Mouse (Mus musculus) cerebellum, postnatal 4 days (tissue): ENCODE results near the gene Slc35e3.

ENCODE experiments used
- DNase-seq, 2 experiments: peaks; one replicate each; pipeline ENCODE4 v3.0.0; 2022; ENCODE audit warnings: low spot score in 2 of 2, mixed read lengths in 1 of 2

The Slc35e3 gene

DNA sequence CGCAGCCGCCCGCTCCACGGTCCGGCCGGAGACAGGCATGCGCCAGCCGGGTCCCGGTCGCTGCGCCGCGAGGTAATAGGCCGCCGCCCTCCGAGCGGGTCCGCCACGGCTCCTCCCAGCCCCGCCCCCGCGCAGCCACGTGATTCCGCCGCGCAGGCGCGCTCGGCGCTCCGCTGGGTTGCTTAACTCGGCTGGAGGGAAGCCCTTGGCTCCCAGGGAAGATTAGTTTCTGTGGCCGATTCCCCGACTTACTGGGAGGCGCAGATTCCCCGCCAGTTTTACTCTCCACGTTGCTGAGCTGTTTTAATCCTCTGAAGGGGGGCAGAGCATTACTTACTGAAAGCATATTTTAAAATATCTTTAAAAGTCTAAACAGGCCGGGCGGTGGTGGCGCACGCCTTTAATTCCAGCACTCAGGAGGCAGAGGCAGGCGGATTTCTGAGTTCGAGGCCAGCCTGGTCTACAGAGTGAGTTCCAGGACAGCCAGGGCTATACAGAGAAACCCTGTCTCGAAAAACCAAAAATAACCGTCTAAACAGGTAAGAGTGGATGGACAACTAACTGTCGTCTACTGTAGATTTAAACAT, at the start of gene Slc35e3:
Gene Slc35e3 (minus strand): TSS at position 69 of the 587 bp plus-strand sequence.
- DNase-seq = peak; percentile 92 to 94

DNA sequence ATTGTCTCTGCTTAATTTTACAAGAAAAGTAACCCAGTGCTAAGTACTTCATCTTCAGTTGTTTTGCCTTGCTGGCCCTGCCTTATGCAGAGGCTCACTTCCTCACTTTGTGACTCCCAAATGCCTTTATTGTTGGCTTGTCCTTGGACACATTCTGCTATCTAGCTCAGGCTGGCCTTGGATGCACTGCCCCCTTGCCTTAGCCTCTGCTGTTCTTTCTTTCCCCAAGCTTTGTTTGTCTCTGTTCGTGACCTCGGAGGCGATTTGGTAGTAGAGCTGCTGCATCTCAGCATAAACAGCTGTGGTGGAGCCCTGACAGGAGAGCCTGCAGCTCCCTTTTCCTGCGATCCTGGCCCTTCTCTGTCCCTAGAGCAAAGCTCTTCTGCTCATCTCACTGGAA, 49.0 kb upstream of the Slc35e3 start:
- DNase-seq = no peak

DNA sequence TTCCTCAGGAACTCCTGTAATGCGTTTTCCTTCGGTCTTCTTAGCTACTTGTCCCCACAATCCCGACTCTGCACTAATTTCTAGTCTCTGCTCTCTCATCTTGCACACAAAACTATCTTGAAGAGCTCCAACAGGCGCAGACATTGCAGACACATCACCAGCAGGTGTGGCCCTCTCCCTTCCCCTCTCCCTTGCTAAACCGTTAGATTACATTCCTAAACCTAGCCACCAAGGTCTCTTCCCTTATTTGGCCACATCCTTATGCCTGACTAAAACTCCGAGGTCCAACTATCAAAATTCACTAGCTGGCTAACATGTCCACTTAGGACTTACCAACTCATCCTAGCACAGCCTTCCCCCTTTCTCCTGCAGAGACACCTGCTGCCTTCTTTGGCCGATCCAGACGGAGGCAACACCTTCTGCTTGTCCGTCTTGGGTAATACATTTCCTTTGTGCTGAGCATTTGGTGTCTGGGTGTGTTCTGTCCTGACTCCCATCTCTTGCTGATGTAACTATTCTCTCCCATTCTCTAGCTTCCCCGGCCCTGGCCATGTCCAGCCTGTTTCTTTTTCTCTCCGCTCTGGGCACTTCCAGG, 47.4 kb upstream of the Slc35e3 start:
- peak in 1 of 2 experiments; percentile 13 for DNase-seq

DNA sequence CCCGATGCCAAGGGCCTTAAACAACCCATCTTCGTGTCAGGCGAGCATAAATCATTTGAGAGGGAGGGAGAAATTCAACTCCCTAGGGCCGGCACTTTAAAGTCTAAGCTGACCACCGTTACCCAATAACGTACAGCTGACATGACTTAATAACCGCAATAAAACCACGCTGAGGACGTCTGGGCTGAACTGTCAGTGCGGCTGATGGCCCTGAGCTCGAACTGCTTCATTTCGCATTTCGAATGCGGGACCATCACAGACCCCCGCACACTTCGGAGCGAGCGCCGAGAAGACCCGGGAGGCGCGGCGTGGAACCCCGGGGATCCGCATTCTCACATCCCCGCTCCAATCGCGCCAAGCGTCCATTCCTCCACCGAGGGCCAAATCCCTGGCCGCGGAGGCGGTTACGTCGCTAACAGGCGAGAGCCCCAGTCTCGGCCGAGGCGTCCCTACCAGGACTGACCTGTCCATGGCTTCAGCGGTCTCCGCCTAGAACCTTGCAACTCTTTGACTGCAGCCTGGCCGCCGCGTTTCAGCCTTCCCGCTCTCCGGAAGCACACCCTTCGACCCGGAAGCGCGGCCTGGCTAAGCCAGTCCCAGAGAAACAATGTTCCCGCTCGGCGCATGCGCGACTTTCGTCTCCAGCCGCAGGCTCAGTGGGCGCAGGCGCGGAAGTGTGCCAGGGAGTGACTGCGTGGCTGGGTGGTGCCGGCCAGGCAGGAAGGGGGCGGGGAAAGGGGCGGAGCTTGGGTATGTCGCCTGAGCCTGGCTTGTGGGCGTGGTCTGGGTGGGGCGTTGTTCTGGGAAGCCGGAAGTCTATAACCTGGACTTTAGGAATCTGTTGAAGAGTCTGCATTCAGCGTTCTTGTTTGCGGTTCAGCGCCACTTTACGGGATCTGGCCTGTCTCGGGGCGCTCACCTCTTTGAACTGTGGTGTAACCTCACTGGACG, 46.3 kb upstream of the Slc35e3 start, which contains the start of gene Nup107:
Gene Nup107 (minus strand): TSS at position 565 of the 951 bp plus-strand sequence.
- peak; percentile 100 for DNase-seq

DNA sequence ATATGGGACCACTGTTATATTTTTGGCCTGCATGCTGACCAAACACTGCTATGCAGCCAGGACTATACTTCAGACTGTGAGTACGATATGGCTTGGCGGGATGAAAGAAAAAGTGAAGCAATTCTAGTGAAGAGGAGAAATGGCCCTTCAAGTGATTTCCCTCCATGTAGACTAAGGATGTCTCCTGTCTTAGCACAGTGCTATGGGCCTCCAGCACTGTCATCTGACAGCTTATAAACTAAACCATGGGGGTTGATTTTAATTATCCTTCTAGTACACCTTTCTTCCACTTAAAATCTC, 45.0 kb upstream of the Slc35e3 start:
- DNase-seq = no peak

DNA sequence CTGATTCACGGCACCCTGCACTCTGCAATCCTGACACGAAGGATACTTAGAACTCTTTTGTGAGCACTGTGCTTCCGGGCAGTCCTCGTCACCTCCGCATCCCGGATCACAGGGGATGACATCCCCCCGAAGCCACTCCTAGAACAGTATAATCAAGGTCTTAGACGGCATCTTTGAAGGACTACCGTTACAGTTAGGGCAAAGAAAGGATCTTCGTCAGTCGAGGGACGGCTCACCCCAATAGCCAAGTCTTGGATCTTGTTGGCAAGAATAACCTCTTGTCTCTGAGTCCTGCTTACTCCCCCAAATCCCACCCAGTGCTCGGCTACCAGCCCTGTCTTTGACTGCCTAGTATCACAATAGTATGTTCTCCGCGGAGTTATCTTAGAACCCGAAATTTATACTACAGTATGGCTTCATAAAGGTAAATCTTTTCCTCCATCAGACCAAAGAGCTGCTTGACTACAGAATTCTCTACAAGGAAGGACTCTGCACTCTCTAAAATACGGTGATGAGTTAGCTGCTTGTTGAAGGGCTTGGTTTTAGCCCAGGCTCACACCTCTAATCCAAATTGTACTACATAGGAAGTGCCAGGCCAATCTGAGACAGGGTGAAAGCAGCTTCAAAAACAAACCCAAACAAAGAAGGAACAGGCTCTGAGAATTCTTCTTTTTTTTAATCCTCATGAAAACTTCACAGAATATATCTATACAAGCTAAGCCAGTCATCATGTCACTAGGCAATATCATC, 44.4 kb upstream of the Slc35e3 start:
- no peak for DNase-seq

DNA sequence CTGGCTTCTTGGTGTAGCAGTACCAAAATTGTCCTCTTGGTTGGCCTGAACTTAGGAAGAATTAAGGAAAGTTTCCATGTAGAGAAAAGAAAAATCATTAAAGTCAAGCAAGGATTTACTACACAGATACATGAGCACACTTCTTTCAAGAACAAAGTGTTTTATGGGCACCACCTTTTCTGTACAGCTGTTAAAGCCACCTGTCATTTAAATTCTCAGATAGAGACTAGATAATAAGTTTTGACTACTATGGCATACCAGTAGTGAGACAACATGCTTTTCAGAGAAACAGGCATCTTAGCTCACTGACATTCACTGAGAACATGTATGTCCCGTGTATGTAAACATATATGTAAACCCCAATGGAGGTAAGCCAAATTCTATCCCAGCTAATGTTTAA, 43.8 kb upstream of the Slc35e3 start:
- no peak for DNase-seq

DNA sequence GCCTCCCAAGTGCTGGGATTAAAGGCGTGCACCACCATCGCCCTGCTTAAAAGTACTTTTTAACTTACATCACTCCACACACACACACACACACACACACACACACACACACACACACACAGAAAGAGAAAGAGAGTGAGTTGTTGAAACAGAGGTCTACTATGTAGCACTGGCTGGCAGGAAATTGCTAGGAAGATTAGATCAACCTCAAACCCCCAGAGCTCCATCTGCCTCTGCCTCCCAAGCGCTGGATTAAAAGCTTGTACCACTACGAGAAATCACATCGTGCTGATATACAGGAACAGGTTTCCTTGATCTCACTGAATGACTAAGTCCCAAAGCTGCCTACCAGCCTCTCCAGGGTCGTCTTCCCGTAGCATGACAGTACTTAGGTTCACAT, 38.5 kb upstream of the Slc35e3 start:
- DNase-seq = no peak

DNA sequence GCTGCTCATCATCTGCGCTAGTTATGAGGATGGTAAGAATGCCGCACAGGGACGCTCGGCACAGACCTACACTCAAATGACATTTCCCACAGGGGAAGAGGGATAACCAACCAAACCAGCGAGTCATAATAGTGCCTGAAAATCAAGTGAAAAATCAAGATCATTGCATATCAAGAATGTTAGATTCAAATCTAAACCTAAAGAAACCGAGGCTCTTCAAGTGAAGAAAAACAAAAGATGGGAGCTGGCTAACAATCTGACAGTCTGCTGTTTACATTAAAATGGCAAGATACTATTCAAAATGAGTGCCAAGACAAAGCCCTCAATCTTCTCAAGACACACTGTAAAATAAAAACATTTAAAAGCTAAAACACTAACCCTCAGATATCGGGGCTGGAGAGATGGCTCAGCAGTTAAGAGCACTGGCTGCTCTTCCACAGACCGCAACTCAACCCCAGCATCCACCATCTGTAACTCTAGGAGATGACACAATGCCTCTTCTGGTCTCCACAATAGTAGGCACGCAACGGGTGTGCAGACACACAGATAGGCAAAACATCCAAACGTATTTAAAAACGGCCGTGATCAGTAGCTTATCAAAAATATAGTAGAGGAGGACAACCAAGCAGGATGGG, 37.7 kb upstream of the Slc35e3 start:
- DNase-seq = no peak

DNA sequence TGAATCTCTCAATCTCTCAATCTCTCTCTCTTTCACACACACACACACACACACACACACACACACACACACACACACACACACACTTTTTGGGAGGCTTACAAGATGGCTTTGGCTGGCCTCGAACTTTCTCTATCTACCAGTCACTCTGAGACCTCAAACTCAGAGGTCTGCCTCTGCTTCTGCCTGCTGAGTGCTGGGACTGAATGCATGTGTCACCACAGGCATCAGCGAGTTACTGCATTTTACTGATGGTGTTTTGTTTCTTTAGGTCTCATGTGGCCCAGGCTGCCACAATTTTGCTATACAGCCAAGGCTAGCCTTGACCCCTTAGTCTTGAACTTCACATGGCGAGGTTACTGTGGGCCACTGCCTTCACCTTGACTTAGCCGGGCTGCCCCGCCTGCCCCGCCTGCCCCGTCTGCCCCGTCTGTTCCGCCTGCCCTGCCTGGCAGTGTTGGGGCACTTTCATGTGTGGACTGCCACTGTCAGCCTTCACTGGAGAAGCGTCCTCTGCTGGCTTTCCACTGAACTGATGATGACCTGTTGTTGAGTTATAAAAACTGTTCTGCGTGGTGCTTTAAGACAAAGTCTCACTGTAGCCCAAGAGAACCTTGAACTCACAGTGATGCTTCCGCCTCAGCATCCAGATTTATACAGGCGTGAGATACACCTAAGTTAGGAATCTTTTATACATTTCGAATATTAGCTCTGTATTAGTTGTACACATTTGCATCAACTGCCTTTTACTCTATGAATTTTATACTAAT, 36.5 kb upstream of the Slc35e3 start:
- no peak for DNase-seq

DNA sequence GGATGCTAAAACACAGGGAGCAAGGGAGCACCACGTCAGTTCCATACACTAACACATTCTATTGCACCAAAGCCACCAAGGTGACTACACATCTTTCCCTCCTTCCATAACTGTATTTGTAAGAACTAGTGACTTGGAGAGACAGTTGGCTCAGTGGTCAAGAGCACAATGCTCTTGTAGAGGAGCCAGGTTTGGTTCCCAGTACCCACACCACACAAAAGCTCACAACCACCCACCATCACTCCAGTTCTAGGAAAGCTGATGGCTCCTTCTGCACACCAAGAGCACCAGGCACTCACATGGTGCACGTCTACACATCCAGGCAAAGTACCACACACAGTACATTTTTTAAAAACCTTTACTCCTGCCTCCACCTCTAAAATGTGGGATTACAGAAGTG, 35.9 kb upstream of the Slc35e3 start:
- no peak for DNase-seq

DNA sequence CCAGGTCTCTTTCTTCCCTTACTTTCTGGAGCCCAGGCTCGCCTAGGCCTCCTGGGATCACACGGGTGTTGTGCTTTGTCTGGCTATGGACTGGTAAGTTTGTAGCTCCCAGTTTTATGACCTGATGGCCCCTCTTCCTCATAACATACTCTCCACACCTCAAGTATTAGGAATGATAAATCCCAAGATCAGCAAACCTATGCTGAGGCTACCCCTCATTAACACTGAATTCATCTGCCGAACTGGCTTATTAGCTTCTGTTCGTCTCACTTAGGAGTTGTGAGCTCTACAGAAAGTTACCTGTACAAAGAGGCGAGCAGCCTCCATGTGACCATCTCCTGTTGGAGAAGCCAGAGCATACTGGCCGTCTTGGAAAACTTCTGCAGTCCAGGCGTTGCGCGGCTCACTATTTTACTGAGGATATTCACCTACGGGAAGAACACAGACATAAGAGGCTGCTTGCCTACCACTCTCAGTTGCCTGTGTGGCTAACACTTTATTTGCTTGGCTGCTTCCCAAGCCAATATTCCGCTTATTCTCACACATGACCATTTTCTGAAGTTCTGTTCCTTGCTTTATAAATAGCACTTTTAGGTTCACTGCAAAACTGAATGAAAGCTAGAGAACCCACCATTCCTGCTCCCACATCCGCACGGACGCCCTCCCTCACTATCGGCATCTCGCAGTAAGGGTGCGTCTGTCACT, 35.0 kb upstream of the Slc35e3 start:
- no peak for DNase-seq

DNA sequence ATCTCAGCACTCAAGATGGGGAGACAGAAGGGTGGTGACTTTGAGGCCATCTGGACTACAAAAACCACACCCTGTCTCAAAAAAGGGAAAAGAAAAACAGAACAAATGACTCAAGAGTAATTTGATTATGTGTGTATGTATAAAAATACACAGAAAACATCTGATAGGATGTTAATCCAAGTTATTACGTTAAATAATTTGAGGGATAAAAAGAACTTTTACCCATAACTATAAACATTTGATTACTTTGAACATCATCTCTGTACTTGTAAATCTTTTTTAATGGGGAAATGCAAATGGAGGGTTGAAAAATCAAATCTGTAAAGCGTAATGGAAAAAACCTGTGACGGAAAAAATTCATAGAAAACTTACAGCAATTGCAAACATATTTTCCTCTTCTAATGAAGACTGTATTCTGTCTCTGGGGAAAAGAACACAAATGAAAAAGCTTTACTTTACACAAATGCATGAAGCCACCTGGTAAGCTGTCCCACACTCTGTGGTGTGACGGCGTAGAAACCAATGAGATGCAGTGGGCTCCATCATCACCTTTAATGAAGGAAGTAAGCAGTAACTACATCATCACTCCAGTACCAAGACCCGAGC, 34.2 kb upstream of the Slc35e3 start:
- no peak for DNase-seq

DNA sequence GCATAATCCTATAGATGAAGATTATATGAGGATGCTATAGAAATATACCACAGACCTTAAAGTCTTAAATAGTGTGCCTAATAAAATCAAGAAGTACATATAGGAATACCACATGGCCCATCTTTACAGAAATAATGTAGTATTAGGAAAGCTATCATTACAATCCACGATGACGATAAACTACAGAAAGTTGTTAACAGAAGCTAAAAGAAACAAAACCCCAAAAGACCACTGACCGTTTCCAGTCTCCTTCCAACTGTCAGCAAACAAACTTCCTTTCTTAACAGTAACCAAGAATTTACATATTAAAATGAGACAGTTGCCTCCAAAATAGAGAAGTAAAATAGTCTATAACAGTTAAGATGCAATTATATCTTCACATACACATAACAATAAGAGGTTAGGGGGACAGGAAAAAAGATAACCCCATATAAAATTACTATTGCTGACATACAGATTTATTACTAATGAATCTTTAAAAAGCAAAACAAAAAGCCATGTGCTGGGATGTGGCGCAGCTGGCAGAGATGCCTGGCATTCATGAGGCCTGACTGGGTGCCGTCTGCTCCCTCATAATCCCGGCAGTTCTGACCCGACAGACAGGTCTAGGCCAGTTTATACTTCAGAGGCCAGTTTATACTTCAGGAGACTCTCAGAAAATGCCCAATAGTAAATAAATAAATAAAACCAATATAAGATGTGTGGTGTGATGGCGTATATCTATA, 33.6 kb upstream of the Slc35e3 start:
- DNase-seq = no peak

DNA sequence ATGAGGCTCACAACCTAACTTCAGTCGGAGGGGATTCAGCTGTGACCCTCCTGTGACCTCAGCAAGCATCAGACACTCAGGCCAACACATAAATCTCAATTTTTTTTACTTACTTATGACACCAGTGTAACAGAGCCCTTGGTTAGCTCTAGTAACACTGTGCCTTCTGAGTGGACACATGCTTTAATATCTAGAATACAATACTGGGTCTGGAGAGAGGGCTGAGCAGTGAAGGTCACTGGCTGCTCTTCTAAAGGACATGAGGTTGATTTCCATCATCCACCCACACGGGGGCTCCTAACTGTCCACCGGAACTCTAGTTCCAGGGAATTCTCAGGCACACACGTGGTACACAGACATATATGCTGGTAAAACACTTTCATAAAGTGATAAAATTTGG, 32.8 kb upstream of the Slc35e3 start:
- DNase-seq = no peak

DNA sequence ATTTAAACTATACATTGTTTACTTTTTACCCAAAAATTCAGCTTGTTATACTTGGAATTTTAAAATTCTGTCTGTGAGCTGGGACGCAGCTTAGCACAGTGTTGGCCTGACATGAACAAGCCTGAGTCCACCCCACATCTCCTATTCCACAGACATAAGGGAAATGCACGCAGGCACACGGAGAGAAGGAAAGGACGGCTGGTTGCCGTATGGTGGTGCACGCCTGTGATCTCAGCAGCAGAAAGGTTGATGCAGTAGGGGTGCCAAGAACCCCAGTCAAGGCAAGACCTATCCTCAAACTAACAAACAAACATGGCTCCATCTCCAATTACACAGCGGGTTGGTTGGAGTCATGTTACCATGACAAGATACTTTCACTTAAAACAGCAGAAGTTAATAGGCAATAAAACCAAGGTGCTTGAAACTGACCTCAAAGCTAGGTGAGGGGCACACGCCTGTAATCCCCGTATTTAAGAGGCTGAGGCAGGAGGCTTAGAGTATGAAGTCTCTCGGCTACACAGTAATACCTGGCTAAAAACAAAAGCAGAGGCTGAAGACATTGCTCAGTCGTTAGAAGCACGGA, 32.3 kb upstream of the Slc35e3 start:
- DNase-seq = no peak

DNA sequence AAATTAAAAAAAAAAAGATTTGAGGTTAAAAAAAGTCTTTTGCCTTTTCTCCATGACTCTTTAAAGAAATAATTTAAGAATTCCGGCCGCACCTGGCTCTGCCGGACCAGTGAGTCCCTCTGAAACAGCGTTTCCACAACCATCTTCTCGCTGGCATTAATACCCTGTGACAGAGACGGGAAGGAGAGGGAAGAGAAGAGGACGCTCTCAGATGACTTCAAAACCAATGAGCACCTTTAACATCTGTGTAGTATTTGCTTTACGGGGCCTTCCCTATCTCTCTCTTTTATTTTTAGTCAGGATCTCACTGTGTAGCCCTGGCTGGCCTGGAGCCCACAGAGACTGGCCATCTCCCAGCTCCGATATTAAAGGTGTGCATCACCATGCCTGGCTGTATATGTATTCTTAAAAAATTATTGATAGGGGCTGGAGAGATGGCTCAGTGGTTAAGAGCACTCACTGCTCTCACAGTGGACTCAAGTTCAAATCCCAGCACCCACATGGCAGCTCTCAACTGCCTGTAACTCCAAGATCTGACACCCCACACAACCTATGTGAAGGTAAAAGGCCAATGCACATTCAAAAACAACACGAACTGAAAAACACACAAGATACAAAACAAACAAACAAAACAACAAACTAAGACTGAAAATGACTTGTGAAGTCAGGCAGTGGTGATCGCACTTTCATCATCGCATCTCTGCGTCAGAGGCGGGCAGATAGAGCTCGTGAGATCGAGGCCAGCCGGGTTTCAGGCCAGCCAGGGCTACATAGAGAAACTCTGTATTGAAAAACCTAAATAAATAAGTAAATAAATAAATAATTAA, 31.5 kb upstream of the Slc35e3 start:
- DNase-seq = no peak

DNA sequence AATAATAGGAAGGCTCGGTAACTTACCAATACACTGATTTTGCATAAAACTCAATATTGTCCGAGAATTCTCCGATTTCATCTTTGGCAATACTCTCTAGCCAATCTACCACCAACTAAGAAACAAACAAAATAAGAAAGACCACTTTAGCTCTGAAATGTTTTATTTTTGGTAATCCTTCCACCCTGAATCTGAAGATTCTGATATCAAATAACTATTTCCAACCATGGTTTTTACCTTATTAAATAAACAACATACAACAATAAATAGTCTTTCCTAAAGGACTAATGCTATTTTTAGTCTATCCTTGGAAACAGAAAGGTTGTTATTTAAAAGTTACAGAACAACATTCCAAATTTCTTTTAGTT, 30.9 kb upstream of the Slc35e3 start:
- no peak for DNase-seq
